Mouse (Mus musculus): ENCODE data around the gene Ripply3.

Ripply3 gene

GRCm38 (mm10) chr16:94327781-94328711, at the start of gene Ripply3:
Ripply3 (plus strand) TSS chr16:94328420.
- peak; percentile 84 to 89 for DNase-seq

DNA sequence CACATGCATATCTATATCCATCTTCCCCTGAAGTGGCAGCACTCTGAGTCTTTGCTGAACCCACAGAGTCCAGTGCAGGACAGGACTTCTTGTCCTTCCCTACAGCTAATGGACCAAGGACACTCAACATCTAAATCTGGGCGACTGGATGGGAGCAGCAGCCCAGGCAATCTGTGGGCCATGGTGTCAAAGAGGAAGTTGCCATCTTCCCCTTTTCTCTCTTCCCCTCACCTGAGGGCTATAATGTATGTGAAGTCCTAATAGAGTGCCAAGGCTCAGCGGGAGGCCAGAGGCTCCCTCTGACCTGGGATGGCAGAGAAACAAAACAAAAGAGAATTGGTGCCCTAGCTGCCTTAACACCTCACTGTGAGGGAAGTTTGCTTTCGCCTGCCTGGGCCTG, 44.2 kb upstream of the Ripply3 start:
- no peak for DNase-seq

GRCm38 (mm10) chr16:94287826-94288225, 40.4 kb upstream of the Ripply3 start:
- DNase-seq, result no peak

GRCm38 (mm10) chr16:94289138-94290072, 38.8 kb upstream of the Ripply3 start:
- peak in 1 of 2 experiments; percentile 27 for DNase-seq

- DNase-seq, result peak; percentile 80 to 82
These were observed 37.9 kb upstream of the Ripply3 start for GRCm38 (mm10) chr16:94290073-94290999.

DNA sequence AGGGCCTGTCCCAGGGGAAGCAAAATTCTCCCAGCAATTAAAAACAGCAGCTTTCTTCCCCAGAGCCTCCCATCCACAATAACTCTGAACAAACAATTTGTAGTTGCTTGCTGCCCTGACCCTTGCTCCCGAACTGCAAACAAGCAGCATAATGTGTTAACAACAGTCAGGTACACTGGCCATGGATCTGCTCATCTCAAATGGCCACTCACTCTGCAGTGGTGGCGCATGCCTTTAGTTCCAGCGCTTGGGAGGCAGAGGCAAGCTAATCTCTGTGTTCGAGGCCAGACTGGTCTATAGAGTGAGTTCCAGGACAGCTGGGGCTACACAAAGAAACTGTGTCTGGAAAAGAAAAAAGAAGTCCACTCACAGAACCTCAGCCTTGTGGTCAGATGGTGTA, 37.1 kb upstream of the Ripply3 start:
- no peak for DNase-seq

DNA sequence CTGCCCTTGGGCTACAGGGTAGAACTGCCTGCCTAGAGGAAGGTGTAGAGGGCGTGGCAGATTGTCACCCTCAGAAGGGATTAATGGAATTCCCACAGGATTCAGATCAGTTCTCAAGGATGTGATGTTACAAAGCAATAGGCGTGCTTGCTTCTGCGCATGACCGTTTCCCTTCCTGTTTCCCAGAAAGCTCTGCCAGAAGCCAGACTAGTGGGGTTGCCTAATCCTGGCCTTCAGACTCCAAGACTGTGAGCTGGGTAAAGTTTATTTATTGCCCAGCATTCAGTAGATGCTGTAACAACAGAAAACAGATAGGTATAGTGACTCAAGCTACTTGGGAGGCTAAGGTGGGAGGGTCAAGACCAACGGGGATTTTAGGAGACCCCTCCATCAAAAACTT, 30.1 kb upstream of the Ripply3 start:
- no peak for DNase-seq

GRCm38 (mm10) chr16:94299210-94299609, 29.0 kb upstream of the Ripply3 start:
- no peak for DNase-seq

DNA sequence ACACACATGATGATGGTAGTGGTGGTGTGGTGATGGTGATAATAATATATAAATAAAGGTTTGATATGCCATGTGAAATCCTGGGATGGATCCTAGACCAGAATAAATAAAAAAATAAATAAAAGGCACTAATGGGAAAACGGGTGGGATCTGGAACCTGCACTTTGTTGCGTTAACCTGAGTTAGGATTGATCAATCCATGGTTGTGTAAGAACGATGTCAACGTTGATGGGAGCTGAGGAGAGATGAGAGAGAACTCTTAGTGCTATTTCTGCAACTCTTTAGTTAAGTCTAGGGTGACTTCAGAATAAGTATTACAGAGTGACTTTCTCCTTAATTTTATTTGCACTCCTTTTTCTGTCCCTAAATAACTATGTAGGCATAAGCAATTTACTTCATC, 27.0 kb upstream of the Ripply3 start:
- DNase-seq, result no peak

DNA sequence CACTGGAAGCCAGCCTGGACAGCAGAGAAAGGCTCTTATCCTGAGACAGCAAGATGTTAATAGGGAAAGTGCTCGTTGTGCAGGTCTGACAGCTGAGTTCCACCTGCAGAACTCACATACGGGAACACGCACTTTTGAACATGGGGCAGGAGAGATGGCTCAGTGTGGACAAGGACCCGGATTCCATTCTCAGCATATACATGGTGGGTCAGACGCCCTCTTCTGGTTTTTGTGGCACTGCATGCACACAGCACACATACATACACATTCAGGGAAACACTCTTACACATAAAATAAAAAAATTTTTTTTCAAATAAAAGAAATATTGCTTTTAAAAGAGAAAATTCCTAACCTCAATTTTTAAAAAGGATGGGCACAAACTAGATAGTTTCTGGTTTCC, 26.5 kb upstream of the Ripply3 start:
- no peak for DNase-seq

DNA sequence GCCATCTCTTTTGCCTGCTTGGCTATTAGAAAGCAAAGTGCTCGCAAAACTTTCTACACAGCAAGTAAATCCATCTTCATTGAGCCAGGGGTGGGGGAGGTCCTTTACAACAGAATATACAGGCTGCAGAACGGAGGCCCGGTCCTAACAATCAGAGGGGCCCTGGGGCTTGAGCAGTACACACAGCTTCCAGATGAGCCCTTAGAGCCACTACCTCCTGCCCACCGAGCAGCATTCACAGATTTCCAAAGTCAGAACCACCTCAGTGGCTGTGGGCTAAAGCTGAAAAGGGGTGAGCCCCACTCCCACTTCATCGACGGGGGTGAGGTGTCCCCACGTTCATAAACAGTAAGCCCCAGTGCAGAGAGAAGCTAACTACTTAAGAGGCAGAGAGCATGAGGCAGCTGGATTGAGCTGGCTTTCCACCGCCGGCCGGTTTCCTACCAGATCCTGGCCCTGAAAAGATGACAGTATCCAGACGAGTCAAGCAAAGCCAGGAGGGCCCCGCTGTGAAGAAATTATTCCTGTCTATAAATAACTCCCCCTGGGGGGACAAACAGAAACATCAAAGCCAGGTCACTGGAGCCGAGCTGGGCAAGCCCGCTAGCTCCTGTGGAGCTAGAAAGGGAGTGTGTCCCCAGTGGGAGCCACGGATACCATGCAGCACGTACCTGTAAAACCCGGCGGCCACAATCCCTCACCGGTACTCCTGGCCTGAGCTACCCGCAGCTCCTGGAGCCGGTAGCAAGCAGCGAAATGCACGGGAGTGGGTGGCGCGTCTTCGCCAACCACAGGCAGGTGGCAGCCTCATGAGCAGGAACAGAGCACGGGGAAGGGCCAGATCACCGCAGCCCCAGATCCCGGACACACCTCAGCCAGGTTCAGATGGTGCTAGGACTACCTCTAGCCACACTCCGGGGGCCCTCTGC, 25.7 kb upstream of the Ripply3 start:
- peak; percentile 36 to 50 for DNase-seq

DNA sequence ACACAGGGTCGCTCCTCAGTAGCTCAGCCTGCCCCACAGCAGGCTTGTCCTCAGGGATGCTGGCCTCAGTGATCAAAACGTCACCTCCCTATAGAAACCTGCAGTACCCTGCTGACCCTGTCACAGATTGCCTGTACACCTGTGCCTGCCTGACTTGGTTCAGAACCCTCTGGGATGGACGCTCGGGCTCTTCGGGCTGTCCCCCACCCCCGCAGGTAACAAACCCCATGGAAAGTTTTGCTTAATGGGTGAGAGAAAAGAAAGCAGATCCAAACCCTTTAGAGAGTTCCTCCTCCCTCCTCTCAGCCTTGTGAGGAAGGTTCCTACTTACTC, 25.1 kb upstream of the Ripply3 start:
- DNase-seq, result no peak

GRCm38 (mm10) chr16:94307526-94307925, 20.7 kb upstream of the Ripply3 start:
- DNase-seq, result no peak

- no peak for DNase-seq
These were observed 20.3 kb upstream of the Ripply3 start for GRCm38 (mm10) chr16:94307942-94308341.

DNA sequence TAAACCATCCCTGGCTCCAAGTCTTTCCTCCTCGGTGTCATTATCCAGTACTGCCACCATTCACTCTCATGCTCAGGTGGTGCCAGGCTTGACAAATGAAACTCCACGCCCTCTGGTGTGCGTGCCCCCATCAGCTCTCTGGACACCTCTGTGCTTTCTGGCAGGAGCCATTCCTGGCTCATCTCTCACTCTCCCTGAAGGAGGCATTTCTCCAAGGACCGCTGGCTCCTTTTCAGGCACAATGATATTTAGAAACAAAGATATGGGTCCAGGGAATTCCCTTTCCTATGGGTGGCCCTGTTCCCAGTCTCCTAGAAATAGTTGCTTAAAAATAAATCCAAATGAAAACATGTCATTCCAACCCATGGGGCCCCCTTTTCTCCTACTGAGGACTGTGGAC, 19.2 kb upstream of the Ripply3 start:
- DNase-seq, result no peak

DNA sequence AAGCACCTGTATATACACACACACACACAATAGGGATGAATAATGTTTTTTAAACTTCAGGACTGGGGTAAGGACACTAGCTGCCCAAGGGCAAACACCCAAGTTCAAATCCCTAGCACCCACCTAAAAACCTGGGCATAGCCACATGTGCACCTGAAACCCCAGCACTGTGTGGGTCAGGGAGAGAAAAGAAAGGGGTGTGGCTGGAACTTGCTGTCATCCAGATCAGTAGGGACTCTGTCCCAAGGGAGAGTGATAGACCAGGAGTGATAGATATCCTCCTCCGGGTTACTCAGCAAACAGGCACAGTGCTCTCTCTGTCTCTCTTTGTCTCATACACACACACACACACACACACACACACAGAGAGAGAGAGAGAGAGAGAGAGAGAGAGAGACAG, 16.8 kb upstream of the Ripply3 start:
- no peak for DNase-seq

DNA sequence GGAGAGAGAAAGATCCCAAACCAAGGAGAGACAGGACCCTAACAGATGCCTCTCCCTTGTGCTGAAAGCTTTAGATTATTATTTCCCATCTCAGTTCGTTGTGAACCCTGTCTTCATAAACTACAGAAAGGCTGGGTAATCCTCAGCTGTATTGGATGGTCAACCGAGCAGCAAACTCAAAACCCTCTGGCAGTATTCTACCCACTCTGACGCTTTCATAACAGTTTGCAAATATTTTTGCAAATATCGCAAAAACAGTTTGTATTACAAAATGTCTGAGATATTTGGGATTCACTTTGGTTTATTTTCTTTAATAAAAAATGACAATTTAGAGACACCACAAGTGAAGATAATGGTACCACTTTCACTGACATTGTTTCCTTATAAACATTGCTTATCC, 16.3 kb upstream of the Ripply3 start:
- DNase-seq, result no peak

- peak; percentile 80 to 84 for DNase-seq
These were observed 15.5 kb upstream of the Ripply3 start for GRCm38 (mm10) chr16:94312663-94313228.

DNA sequence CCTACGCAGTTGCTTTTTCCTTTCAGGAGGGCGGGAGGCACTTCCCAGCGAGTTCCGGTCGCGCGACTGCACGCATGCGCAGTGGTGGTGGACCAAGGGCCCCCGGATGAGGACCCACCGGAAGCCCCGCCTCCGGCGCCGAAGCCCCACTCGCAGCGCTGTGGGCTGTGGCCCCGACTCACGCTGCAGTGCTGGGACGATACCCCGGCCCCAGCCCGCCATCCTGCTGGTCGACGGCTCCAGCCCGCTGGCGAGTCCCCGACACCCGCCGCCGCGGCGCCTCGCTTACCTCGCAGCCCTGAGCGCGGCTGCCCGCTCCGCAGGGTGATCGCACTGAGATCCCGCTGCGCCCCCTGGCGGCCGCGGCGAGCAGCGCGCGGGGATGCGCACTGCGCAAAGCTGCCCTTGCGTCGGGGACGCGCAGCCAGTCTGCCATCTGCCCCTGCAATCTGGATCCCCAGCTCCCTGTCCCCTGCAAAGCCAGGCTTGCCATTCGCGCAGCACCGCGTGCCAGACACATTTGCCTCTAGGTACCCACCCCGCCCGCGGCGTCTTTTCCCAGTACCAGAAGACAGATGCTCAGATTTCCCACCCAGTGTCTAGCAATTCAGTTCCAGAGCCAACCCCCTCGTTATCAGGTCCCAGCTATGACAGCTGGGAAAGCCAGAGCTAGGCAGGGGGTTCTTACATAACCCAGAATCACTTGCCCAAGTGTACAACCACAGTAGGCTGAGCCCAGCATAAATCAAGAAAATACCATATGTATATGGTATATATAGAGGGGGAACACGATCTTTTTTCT, 14.8 kb upstream of the Ripply3 start, which contains the start of gene Hlcs:
TSS of gene Hlcs (minus strand) at position 343 of the 802 bp plus-strand sequence.
- DNase-seq, result peak; percentile 96 to 97

DNA sequence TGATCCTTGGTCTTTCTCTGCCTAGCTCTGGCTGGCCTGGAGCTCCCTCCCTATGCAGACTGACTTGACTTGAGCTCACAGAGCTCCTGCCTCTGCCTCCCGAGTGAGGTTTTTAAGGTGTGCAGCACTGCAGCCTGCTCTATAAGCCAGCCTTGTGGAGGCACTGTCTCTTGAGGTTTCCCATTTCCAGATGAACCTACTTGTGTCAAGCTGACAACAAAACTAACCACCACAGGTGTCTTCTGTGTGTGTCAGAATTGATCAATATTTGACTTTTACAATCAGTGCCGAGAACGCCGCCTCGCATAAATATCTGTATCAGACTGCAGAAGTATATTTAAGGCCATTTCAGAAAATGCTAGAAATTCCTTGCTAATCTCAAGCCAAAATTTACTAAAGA, 13.6 kb upstream of the Ripply3 start:
- DNase-seq, result no peak
